Mouse (Mus musculus) hindbrain, postnatal 0 days (tissue): ENCODE measurements around the gene Gpr137c. TPM values are rescaled to one million over a fixed set of nuclear protein-coding genes. Genes with fewer than 3 reads are reported as not detected.

Experiments used
- ATAC-seq: fragments of 200-750 bp; cut with Nextera tagmentation; 2 replicates; pipeline ENCODE4 v1.8.0; 2017; ENCODE audit warnings: mild to moderate bottlenecking, moderate TSS enrichment, moderate library complexity
- DNase-seq: peaks from one replicate; pipeline ENCODE4 v3.0.0-alpha.2; 2015; ENCODE audit warnings: low spot score
- H3K27ac ChIP-seq: fragments of 300-500 bp; sonication (generic); 2 replicates; pipeline ENCODE4 v1.5.1; 2014; ENCODE audit warnings: mild to moderate bottlenecking
- H3K27me3 ChIP-seq: fragments of 300-500 bp; sonication (generic); 2 replicates; pipeline ENCODE4 v1.6.1; 2014; ENCODE audit warnings: low read length, mixed read lengths; ENCODE audit not compliant: insufficient read depth
- H3K36me3 ChIP-seq: fragments of 300-500 bp; sonication (generic); 2 replicates; pipeline ENCODE4 v1.6.1; 2014; ENCODE audit warnings: low read length, mixed read lengths; ENCODE audit not compliant: insufficient read depth
- H3K4me1 ChIP-seq: fragments of 300-500 bp; sonication (generic); 2 replicates; pipeline ENCODE4 v1.6.1; 2014; ENCODE audit warnings: antibody characterized with exemption, low read length, mixed read lengths; ENCODE audit not compliant: insufficient read depth
- H3K4me2 ChIP-seq: fragments of 300-500 bp; sonication (generic); 2 replicates; pipeline ENCODE4 v1.6.1; 2014; ENCODE audit warnings: low read depth, mild to moderate bottlenecking, low read length, moderate library complexity, mixed read lengths
- H3K4me3 ChIP-seq: fragments of 300-500 bp; sonication (generic); 2 replicates; pipeline ENCODE4 v1.5.1; 2014; ENCODE audit warnings: low read length
- H3K9ac ChIP-seq: fragments of 300-500 bp; sonication (generic); replicated peaks from 2 replicates; pipeline ENCODE4 v1.6.1; 2014; ENCODE audit warnings: mild to moderate bottlenecking, low read length, moderate library complexity, mixed read lengths
- H3K9me3 ChIP-seq: fragments of 300-500 bp; sonication (generic); 2 replicates; pipeline ENCODE4 v1.6.1; 2016; ENCODE audit warnings: low read length, mixed read lengths
- CTCF ChIP-seq: IDR thresholded peaks from 2 replicates; pipeline ENCODE4 v1.5.1; 2016; ENCODE audit warnings: antibody characterized with exemption, control low read depth, low read depth
- WGBS: fragments of 180-500 bp; shearing (Covaris S2); extraction: QIAGEN DNeasy Blood & Tissue Kit; methylation state at CpG from one replicate; pipeline ENCODE4 v1.1.7; 2014; 5-methylcytosine and 5-hydroxymethylcytosine counted together
- polyA plus RNA-seq: library from polyadenylated mRNA; unstranded; fragments of >200 nt; fragmentation: Nextera tagmentation; extraction: Ambion mirVana; gene quantifications from 2 replicates; pipeline ENCODE4 v1.2.1, GENCODE M21; 2015
- total RNA-seq: library from RNA; depleted of rRNA; stranded (reverse); fragments of >200 nt; gene quantifications from 2 replicates; pipeline ENCODE4 v1.2.3, GENCODE M21; 2014; rRNA removed

Gene Gpr137c
- 61.4 and 72.2 TPM in 2 replicates for total RNA-seq
- 14.1 and 15.7 TPM in 2 replicates for polyA plus RNA-seq

DNA sequence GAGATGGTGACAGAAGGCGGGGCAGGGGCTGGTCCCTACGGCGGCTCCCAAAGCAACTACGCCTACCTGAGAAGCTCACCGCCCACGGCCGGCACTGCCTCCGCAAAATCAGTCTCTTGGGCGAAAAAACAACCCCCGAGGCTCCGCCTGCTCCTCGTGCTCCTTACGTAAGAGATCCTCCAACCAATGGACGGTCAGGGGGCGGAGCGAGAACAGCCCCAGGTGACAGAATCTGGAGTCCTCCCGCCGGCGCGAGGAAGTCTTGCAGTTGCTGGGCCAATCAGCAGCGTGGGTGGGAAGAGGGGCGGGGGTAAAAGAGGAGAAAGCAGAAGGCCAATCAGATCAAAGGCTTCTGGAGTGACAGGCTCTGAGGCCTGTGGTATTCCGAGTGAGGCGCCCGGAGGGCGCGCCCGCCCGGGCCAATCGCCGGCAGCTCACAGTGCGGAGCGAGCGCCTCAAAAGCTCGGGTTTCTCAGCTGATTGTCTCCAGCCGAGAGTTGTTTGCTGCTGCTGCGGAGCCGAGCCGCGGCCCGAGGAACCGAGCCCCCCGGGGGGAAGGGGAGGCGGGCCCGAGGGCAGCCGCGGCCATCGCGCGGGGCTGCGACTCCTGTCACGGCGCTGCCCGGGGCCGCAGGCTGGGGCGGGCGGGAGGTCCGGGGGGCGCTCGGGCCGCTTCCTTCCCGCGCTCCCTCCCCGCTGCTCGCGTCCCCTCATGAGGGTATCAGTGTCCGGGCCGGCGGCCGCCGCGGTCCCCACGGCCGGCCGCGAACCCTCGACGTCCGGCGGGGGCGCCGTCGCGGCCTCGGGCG is at the start of gene Gpr137c:
Gpr137c (plus strand) TSS at position 437 of the 809 bp plus-strand sequence.
- Histone ChIP-seq H3K36me3 (no peaks in the 10 kb centered on the region), H3K4me3 (peak within 1 kb of the TSS; percentile 77), H3K9ac (peak within 1 kb of the TSS; percentile 97), H3K27me3 (no peaks in the 10 kb centered on the region), H3K27ac (peak within 1 kb of the TSS; percentile 98), H3K4me1 (0 out of 2 replicates have a peak, but pooled peaks cover 5% of the 10 kb centered on the region), H3K4me2 (peak within 1 kb of the TSS; percentile 72), H3K9me3 (no peaks in the 10 kb centered on the region)
- under 1% methylated on average over 67 of the region's 86 CpGs for WGBS
- 0 out of 2 replicates have a peak, but pooled peaks have one; percentile 16 for TF ChIP-seq CTCF
- ATAC-seq (peak; percentile 99), DNase-seq (peak; percentile 100)

DNA sequence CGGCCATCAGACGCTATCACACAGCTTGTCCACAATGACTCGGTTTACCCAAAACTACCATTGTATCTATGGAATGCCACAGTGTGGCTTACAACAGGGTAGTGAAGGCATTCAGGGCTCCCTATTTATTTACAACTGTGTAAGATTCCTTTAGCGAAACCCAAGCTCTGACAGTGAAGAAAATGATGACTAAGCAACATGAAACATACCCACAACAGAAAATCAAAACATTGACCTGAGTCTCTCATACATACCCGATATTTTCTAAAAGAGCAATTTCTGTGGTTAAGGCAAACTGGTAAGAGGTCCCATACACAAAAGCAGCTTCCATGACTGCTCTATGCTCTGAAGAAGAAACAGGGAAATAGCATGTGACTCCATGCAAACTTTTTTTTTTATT is 47.3 kb upstream of the Gpr137c start:
- no peak for TF ChIP-seq CTCF
- H3K4me3 ChIP-seq: no peak overlapping the region
- no peaks in the 10 kb centered on the region for H3K27me3 ChIP-seq
- 96% methylated on average over 5 of the region's 5 CpGs for WGBS
- no peak overlapping the region for H3K9ac ChIP-seq
- H3K27ac ChIP-seq: no peak overlapping the region
- no peaks in the 10 kb centered on the region for H3K4me1 ChIP-seq
- no peaks in the 10 kb centered on the region for H3K36me3 ChIP-seq
- no peaks in the 10 kb centered on the region for H3K9me3 ChIP-seq
- no peak for DNase-seq
- no peak overlapping the region for H3K4me2 ChIP-seq
- no peak for ATAC-seq

GRCm38 (mm10) chr14:45175012-45175740 is 44.3 kb upstream of the Gpr137c start:
- Histone ChIP-seq H3K4me1 (no peaks in the 10 kb centered on the region), H3K27ac (no peak overlapping the region), H3K36me3 (no peaks in the 10 kb centered on the region), H3K9me3 (no peaks in the 10 kb centered on the region), H3K4me3 (no peak overlapping the region), H3K9ac (no peak overlapping the region), H3K27me3 (no peaks in the 10 kb centered on the region), H3K4me2 (no peak overlapping the region)
- no peak for DNase-seq
- ATAC-seq: no peak
- 67% methylated on average over 14 of the region's 14 CpGs for WGBS
- no peak for TF ChIP-seq CTCF

GRCm38 (mm10) chr14:45179186-45179585 is 40.3 kb upstream of the Gpr137c start:
- H3K27ac ChIP-seq: no peak overlapping the region
- peaks cover 10% of the 10 kb centered on the region; the same call in 1 of the 2 replicates for H3K36me3 ChIP-seq
- H3K27me3 ChIP-seq: no peaks in the 10 kb centered on the region
- ATAC-seq (no peak), DNase-seq (no peak)
- no peaks in the 10 kb centered on the region for H3K9me3 ChIP-seq
- no peak for TF ChIP-seq CTCF
- no peak overlapping the region for H3K4me2 ChIP-seq
- H3K4me3 ChIP-seq: no peak overlapping the region
- H3K9ac ChIP-seq: no peak overlapping the region
- WGBS: 75% methylated on average over 2 of the region's 2 CpGs
- no peaks in the 10 kb centered on the region for H3K4me1 ChIP-seq

- no peak for TF ChIP-seq CTCF
These were observed 39.9 kb upstream of the Gpr137c start for GRCm38 (mm10) chr14:45179606-45180005.

GRCm38 (mm10) chr14:45181611-45182010 is 37.9 kb upstream of the Gpr137c start:
- WGBS: 91% methylated on average over 4 of the region's 4 CpGs

More at GRCm38 (mm10) chr14:45179606-45180005, 39.9 kb upstream of the Gpr137c start:
- DNase-seq: no peak
- Histone ChIP-seq H3K27me3 (no peaks in the 10 kb centered on the region), H3K36me3 (peaks cover 10% of the 10 kb centered on the region; the same call in 1 of the 2 replicates), H3K9me3 (no peaks in the 10 kb centered on the region), H3K4me3 (no peak overlapping the region), H3K4me2 (no peak overlapping the region), H3K27ac (no peak overlapping the region), H3K4me1 (no peaks in the 10 kb centered on the region), H3K9ac (no peak overlapping the region)
- WGBS: 98% methylated on average over 2 of the region's 2 CpGs
- no peak for ATAC-seq

More at GRCm38 (mm10) chr14:45181611-45182010, 37.9 kb upstream of the Gpr137c start:
- no peak overlapping the region for H3K9ac ChIP-seq
- no peaks in the 10 kb centered on the region for H3K27me3 ChIP-seq
- DNase-seq (no peak), ATAC-seq (no peak)
- H3K9me3 ChIP-seq: no peaks in the 10 kb centered on the region
- H3K4me1 ChIP-seq: no peaks in the 10 kb centered on the region
- peaks cover 10% of the 10 kb centered on the region; the same call in 1 of the 2 replicates for H3K36me3 ChIP-seq
- H3K4me2 ChIP-seq: no peak overlapping the region
- no peak overlapping the region for H3K27ac ChIP-seq
- H3K4me3 ChIP-seq: no peak overlapping the region
- TF ChIP-seq CTCF: no peak
